Mouse (Mus musculus) adrenal gland, adult 2 months (tissue): ENCODE results near the gene Zdhhc3. TPM values are rescaled to one million over a fixed set of nuclear protein-coding genes. Genes with fewer than 3 reads are reported as not detected.

Source experiments
- DNase-seq: peaks from one replicate; pipeline ENCODE4 v3.0.0; 2021
- polyA plus RNA-seq: library from polyadenylated mRNA; depleted of rRNA; stranded (reverse); fragments of >200 nt; gene quantifications from 2 replicates; pipeline ENCODE4 v1.2.3, GENCODE M21; 2012
- total RNA-seq, 2 experiments: library from RNA; stranded (reverse); gene quantifications; 2 replicates each; pipeline ENCODE4 v1.2.3; 2021

The Zdhhc3 gene
- total and polyA plus RNA-seq, 3 experiments, result 62.8 to 236 (median 83.5) TPM

DNA sequence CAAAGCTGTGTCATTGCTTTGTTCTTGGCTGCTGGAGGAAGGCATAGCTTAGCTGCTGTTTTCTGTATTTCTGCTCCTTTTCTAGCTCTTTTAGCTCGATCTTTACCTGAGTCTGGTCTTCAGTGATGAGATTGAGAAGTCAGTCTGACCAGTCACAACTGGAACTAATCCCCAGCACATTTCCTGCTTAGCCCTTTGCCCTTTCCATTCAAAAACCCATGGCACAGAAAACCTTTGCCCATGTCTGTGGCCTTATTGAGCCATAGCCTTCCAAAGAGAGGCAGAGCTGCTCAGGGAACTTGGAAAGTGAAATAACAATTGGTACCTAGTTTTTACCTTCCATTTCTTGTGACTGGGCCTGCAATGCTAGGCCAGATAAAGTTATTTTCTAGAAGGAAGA lies 2.6 kb upstream of the Zdhhc3 start:
- DNase-seq, result no peak

DNA sequence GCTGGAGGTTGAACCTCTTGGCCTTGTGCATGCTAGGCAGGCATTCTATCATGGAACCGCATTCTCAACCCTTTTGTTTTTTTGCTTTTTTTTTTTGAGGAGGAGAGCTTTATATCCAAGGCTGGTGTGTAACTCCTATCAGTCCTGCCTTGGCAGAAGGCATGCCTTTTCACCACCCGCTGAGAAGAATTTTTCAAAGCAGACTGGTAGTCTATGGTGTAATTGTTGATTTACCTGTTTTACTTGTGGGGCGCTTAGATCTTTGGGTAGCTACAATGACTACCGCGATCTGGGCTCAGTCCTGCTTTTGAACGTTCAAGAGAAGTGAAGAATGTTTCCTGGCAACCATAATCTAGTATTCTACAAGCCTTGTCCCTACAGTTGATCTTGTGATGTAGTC lies 926 bp upstream of the Zdhhc3 start:
- no peak for DNase-seq

DNA sequence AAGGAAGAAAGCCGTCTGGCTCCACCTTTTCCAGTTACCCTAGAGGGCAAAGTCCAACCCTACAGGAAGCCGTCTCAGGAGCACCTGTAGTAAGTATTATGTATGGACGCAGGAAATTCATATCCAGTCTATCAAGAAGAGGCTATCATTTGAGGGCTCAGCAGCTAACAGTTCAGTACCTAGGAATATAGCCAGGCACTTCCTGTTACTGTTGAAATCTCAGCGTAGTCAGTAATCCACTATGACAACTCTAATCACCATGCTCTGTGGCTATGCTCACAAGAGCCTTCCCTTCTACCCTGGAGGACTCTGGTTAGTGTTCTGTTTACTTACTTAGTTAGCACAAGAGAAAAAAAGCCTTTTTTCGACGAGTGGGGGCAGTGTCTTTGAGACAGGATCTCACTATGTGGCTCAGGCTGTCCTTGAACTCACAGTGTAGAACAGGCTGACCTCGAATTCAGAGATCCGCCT lies 1.2 kb downstream of the Zdhhc3 start:
- DNase-seq, result peak; percentile 28

- DNase-seq, result no peak
These were observed 3.8 kb downstream of the Zdhhc3 start for GRCm38 (mm10) chr9:123109188-123109587.

DNA sequence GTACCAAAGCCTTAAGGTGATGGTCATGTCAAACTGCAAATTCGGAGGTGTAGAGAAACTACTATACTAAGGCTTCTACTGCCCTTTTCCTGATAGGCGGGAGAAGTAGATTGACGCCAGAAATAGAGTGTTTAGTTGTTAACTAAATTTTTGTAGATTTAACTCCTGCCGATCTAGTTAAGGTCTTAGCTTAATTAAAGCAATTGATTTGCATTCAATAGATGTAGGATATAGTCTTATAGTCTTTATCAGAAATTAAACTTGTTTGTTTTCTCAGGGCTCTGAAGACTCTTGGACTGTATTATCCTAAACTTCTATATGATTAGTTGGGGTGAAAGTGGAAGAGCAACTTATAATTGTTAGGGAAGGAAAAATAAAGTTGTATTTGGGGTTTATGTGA lies 5.8 kb downstream of the Zdhhc3 start:
- DNase-seq, result no peak

DNA sequence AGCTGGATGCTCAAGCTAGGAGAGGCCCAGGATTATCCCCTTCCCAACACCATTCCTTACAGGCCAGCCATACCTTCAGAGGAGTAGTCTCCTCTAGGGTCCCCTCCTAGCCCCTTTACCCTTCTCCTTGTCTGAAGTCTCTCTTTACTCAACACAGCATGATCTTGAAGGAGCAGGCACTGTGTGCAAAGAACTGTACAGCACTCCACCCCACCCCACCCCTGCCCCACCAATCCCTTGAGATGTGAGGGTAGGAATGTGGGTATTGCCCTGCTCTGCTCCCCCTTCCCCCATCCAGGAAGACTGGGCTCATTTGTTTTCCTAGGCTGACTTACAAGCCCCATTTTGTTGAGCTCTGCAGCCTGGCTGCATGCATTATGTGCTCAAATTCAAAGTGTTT lies 8.6 kb downstream of the Zdhhc3 start:
- DNase-seq, result no peak

DNA sequence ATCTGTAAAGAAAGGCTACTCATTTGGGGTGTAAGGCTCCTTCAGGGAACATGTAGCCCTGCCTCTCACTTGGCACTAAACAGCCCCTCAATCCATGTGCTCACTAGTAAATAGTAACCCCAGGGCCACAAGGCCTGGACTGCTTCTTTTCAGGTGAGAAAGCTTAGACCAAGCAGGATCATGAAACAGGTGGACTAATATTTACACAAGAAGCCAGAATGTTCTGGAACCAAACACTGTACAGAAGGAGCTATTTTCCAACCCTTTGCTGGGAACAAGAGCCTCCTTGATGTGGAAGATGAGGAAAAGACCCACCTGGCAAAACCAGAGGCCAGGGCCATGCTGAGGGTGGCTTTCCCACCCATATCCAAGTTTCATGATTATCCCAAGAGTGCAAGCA lies 9.6 kb downstream of the Zdhhc3 start:
- DNase-seq, result no peak

- no peak for DNase-seq
These were observed 13.2 kb downstream of the Zdhhc3 start for GRCm38 (mm10) chr9:123099631-123100455.

GRCm38 (mm10) chr9:123090844-123091243 lies 22.2 kb downstream of the Zdhhc3 start:
- no peak for DNase-seq

GRCm38 (mm10) chr9:123087558-123087957 lies 25.4 kb downstream of the Zdhhc3 start:
- no peak for DNase-seq

- DNase-seq, result no peak
These were observed 27.6 kb downstream of the Zdhhc3 start for GRCm38 (mm10) chr9:123085373-123085772.

- no peak for DNase-seq
These were observed 32.2 kb downstream of the Zdhhc3 start for GRCm38 (mm10) chr9:123080796-123081195.

GRCm38 (mm10) chr9:123080355-123080754 lies 32.6 kb downstream of the Zdhhc3 start:
- no peak for DNase-seq

DNA sequence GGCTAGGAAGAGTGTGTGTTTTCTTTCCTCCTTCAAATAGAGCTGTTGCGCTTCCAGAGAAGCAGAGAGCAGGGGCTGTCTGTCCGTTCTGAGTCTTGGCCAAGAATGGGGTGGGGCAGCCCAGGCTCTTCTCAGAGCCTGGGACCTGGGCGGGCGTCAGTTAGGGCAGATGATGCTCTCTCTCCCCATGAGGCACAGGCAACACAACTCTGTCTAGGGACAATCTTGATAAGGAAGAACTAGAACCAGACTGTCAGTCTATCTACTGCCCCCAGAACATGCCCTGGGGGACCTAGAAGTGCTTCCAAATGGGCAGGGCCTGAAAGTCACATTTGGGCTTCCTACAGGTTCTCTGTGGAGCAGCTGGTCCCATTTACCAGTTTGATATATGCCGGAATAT lies 33.9 kb downstream of the Zdhhc3 start:
- no peak for DNase-seq

- no peak for DNase-seq
These were observed 52.8 kb downstream of the Zdhhc3 start for GRCm38 (mm10) chr9:123060172-123060571.

- DNase-seq, result no peak
These were observed 54.2 kb downstream of the Zdhhc3 start for GRCm38 (mm10) chr9:123058724-123059292.

DNA sequence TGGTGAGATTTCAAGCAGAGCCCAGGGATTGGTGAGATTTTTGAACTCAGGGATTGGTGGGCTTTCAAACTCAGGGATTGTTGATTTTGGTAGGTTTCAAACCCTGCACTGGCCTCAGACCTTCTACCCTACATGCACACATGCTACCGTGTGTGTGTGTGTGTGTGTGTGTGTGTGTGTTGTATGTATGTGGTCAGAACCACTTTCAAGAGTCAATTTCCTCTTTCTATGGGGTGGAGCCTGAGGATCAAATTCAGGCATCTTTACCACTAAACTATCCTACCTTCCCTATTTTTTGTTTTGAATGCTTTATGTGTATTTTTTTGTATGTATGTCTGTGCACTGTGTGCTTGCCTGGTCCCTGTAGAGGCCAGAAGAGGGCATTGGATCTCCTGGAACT lies 65.3 kb downstream of the Zdhhc3 start:
- DNase-seq, result no peak

- no peak for DNase-seq
These were observed 78.6 kb downstream of the Zdhhc3 start, which contains the start of gene Tgm4 for GRCm38 (mm10) chr9:123034426-123034825. Tgm4 (plus strand) TSS chr9:123034726.

DNA sequence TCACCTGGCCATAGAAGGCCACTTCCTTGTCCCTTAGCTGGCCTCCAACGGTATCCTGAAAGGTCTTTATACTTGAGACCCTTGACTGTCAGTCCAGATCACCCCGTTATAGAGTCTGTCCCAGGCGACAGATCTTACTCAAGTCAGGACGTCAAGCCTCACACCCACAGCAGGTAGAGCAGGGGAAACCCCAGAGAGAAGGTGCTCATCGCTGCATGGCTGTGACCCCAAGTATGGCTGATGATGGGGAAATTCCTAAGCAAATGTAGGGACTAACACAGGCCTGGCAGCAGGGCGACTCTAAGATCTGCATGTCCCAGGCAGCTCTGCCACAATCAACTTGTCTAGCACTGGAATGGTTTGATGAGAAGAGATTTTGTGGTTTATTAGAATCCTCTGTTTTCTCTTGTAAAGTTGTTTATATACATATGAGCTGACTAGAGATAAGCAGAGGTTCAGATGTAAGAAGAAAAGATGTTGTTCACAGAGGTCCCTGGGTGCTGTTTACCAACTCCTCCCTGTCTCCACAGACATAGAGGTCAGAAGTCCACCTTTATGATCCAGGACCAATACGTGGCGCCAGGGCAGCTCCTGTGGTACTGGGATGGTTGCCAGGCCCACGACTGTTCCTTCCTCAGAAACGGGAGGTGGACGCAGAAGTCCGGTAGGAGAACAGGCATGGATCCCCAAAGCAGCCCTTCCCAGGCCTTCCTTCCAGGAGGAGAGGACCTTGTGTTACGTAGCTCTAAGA lies 81.3 kb downstream of the Zdhhc3 start:
- no peak for DNase-seq

- peak; percentile 59 for DNase-seq
These were observed 88.8 kb downstream of the Zdhhc3 start for GRCm38 (mm10) chr9:123024201-123024600.

DNA sequence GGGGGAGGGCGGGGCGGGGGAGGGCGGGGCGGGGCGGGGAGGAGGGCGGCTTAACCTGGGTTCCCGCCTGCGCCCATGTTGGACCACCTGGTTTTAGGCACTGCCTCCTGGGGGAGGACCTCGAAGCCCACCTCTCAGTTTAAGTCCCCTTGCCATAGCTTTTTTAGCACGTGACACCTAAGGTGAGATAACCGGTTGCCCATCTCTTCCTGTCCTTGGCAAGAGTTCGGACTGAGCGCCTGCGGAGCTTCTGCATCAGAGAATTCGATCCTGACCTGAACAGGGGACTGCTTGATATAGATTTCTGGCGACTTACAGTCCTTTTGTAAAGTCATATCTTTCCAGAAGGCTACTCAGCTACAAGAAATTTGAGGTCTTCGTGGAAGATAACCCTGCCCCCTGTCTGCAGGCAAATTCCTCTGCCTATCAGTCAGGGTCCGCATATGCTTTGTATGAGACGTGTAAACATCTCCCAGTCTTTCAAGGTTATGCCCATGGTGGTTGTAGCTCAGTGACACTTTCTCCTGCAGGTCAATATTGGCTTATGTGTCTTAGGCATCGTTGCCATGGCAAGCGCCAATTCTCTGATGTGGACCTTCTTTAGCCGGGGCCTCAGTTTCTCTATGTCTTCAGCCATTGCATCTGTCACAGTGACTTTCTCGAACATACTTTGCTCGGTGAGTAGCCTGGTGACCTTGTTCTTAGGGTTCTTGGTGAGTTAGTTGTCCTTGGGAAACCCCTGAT lies 91.2 kb downstream of the Zdhhc3 start:
- DNase-seq, result peak; percentile 14

GRCm38 (mm10) chr9:123020995-123021631 lies 91.9 kb downstream of the Zdhhc3 start, which contains the start of gene Tmem42:
Tmem42 (plus strand) TSS chr9:123021326.
- DNase-seq, result peak; percentile 94
